Mouse (Mus musculus) hindbrain, postnatal 0 days (tissue): ENCODE results near the gene Tada1. TPM values are rescaled to one million over a fixed set of nuclear protein-coding genes. Genes with fewer than 3 reads are reported as not detected.

ENCODE experiments used
- ATAC-seq: fragments of 200-750 bp; cut with Nextera tagmentation; 2 replicates; pipeline ENCODE4 v1.8.0; 2017; ENCODE audit warnings: mild to moderate bottlenecking, moderate TSS enrichment, moderate library complexity
- DNase-seq: peaks from one replicate; pipeline ENCODE4 v3.0.0-alpha.2; 2015; ENCODE audit warnings: low spot score
- H3K27ac ChIP-seq: fragments of 300-500 bp; sonication (generic); 2 replicates; pipeline ENCODE4 v1.5.1; 2014; ENCODE audit warnings: mild to moderate bottlenecking
- H3K27me3 ChIP-seq: fragments of 300-500 bp; sonication (generic); 2 replicates; pipeline ENCODE4 v1.6.1; 2014; ENCODE audit warnings: low read length, mixed read lengths; ENCODE audit not compliant: insufficient read depth
- H3K36me3 ChIP-seq: fragments of 300-500 bp; sonication (generic); 2 replicates; pipeline ENCODE4 v1.6.1; 2014; ENCODE audit warnings: low read length, mixed read lengths; ENCODE audit not compliant: insufficient read depth
- H3K4me1 ChIP-seq: fragments of 300-500 bp; sonication (generic); 2 replicates; pipeline ENCODE4 v1.6.1; 2014; ENCODE audit warnings: antibody characterized with exemption, low read length, mixed read lengths; ENCODE audit not compliant: insufficient read depth
- H3K4me2 ChIP-seq: fragments of 300-500 bp; sonication (generic); 2 replicates; pipeline ENCODE4 v1.6.1; 2014; ENCODE audit warnings: low read depth, mild to moderate bottlenecking, low read length, moderate library complexity, mixed read lengths
- H3K4me3 ChIP-seq: fragments of 300-500 bp; sonication (generic); 2 replicates; pipeline ENCODE4 v1.5.1; 2014; ENCODE audit warnings: low read length
- H3K9ac ChIP-seq: fragments of 300-500 bp; sonication (generic); replicated peaks from 2 replicates; pipeline ENCODE4 v1.6.1; 2014; ENCODE audit warnings: mild to moderate bottlenecking, low read length, moderate library complexity, mixed read lengths
- H3K9me3 ChIP-seq: fragments of 300-500 bp; sonication (generic); 2 replicates; pipeline ENCODE4 v1.6.1; 2016; ENCODE audit warnings: low read length, mixed read lengths
- CTCF ChIP-seq: IDR thresholded peaks from 2 replicates; pipeline ENCODE4 v1.5.1; 2016; ENCODE audit warnings: antibody characterized with exemption, control low read depth, low read depth
- WGBS: fragments of 180-500 bp; shearing (Covaris S2); extraction: QIAGEN DNeasy Blood & Tissue Kit; methylation state at CpG from one replicate; pipeline ENCODE4 v1.1.7; 2014; 5-methylcytosine and 5-hydroxymethylcytosine counted together
- polyA plus RNA-seq: library from polyadenylated mRNA; unstranded; fragments of >200 nt; fragmentation: Nextera tagmentation; extraction: Ambion mirVana; gene quantifications from 2 replicates; pipeline ENCODE4 v1.2.1, GENCODE M21; 2015
- total RNA-seq: library from RNA; depleted of rRNA; stranded (reverse); fragments of >200 nt; gene quantifications from 2 replicates; pipeline ENCODE4 v1.2.3, GENCODE M21; 2014

Gene Tada1
- total and polyA plus RNA-seq, 2 experiments from 2014 or later, result 51.5 to 52.7 TPM

DNA sequence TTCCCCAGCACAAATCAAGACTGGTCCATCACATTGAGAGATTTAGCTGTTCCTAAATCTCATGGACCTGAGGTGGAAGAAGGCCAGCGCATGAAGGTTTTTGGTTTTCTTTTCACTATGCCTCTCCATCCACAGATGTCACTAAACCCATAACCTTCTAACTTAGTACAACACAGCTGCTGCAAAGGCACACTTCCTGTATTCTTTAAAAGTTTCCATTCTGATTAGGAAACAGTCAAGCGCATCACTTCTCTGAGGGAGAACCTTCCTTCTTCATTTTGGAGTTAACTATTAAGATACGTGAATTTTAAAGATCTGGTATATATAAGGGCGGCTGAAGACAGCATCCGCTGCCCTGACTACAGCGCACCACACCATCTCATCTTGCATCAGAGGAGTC lies 33.3 kb upstream of the Tada1 start:
- Histone ChIP-seq H3K4me3 (no peak overlapping the region), H3K9me3 (no peaks in the 10 kb centered on the region), H3K4me2 (no peak overlapping the region), H3K36me3 (no peaks in the 10 kb centered on the region), H3K27me3 (no peaks in the 10 kb centered on the region), H3K9ac (no peak overlapping the region), H3K27ac (no peak overlapping the region), H3K4me1 (no peaks in the 10 kb centered on the region)
- ATAC-seq (no peak), DNase-seq (no peak)
- 94% methylated on average over 6 of the region's 6 CpGs for WGBS
- TF ChIP-seq CTCF, result no peak

DNA sequence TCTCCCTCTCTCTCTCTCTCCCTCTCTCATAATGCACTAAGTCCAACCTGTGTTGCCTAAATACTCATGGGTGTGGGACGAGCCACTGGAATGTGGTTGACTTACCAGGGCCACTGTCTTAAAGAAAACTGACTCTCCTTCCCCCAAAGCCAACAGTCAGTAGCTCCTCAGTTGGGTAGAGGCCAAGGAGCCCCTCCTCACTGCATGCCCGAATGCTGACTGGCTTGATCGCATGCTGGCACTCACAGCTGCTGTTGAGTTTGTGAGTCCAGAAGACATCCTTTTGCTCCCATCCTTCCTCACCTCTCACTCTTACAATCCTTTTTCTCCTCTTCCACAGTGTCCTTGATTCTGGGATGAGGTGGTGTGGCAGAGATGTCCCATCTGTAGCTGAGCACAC lies 32.0 kb upstream of the Tada1 start:
- H3K4me1 ChIP-seq, result no peaks in the 10 kb centered on the region
- H3K9ac ChIP-seq, result no peak overlapping the region
- no peak overlapping the region for H3K4me2 ChIP-seq
- WGBS, result 56% methylated on average over 3 of the region's 3 CpGs
- H3K4me3 ChIP-seq, result no peak overlapping the region
- DNase-seq, result peak; percentile 35
- 0 out of 2 replicates have a peak, but pooled peaks have one; percentile 10 for ATAC-seq
- no peaks in the 10 kb centered on the region for H3K9me3 ChIP-seq
- H3K36me3 ChIP-seq, result no peaks in the 10 kb centered on the region
- H3K27me3 ChIP-seq, result no peaks in the 10 kb centered on the region
- no peak overlapping the region for H3K27ac ChIP-seq
- no peak for TF ChIP-seq CTCF

DNA sequence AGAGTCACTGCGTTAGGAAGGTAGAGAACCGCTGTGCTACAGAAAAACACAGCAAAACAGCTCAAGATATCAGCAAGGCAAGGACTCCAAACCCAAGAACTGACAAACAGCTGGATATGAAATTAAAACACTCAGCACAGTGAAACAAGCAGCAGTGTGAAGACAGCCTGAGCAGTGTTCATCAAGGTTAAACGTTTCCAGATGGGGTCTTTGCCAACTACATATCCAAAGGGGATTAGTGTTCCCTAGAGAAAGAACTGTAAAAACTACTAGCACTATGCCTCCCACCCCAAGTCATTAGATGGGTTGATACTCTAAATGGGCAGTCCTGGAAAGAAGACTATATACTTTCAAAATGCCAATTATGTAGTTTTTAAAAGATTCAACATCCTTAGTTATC lies 29.6 kb upstream of the Tada1 start:
- H3K9ac ChIP-seq, result no peak overlapping the region
- H3K36me3 ChIP-seq, result no peaks in the 10 kb centered on the region
- H3K4me1 ChIP-seq, result no peaks in the 10 kb centered on the region
- WGBS, result 80% methylated on average over 3 of the region's 3 CpGs
- H3K27ac ChIP-seq, result no peak overlapping the region
- no peaks in the 10 kb centered on the region for H3K9me3 ChIP-seq
- ATAC-seq (no peak), DNase-seq (no peak)
- no peak for TF ChIP-seq CTCF
- no peak overlapping the region for H3K4me2 ChIP-seq
- no peak overlapping the region for H3K4me3 ChIP-seq
- H3K27me3 ChIP-seq, result no peaks in the 10 kb centered on the region

DNA sequence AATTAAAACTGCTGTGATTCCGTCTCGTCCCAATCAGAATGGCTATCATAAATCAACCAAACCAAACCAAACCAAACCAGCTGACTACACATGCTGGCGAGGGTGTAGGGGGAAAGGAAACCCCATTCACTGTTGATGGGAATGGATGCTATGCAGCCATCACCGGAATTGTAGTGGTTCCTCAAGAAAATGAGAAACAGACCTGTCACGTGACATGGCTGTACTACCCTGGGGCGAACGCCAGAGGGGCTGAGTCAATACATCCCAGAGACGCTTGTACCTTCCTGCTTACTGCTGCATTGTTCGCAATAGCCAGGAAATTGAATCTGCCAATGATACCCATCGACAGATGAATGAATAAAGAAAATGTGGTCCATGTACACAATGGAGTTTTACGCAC lies 29.1 kb upstream of the Tada1 start:
- no peak overlapping the region for H3K27ac ChIP-seq

DNA sequence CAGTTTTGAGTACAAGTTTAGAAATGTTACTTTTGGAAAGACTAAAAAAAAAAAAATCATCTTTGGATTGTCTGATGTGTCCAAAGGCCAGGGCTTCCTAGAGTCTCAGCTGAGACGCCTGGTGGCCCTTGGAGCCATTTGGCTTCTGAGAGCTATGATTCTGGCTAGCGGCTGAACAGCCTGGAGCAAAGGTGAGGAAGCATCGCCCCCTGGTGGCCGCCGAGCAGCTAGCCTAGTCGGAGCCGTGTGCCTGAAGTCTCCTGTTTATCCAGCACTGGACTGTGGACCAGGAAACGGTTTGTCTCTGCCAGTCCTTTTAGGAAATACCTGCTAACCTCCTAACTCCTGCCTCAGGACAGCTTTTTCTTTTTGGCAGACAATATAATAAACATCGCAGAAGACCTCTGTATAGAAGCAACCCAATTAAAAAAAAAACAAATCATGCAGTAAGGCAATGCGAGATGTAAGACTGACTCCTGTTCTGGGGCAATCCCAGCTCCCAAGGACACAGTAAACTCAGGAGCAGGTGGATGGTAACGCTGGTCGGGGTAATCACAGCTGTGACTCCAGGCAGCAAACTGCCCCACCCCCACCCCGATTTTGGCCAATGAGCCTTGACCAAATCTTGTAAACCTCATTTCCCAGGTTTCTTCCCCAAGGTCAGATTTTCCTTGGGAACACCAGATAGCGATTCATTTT lies 18.6 kb upstream of the Tada1 start:
- Histone ChIP-seq H3K4me2 (no peak overlapping the region), H3K9ac (no peak overlapping the region), H3K36me3 (no peaks in the 10 kb centered on the region), H3K4me1 (no peaks in the 10 kb centered on the region), H3K27me3 (no peaks in the 10 kb centered on the region), H3K9me3 (no peaks in the 10 kb centered on the region), H3K27ac (no peak overlapping the region), H3K4me3 (no peak overlapping the region)
- DNase-seq (peak; percentile 83), ATAC-seq (peak; percentile 89)
- 21% methylated on average over 14 of the region's 14 CpGs for WGBS
- peak; percentile 96 for TF ChIP-seq CTCF

More for the DNA sequence above, 29.1 kb upstream of the Tada1 start:
- Histone ChIP-seq H3K9me3 (no peaks in the 10 kb centered on the region), H3K27me3 (no peaks in the 10 kb centered on the region), H3K4me2 (no peak overlapping the region), H3K4me3 (no peak overlapping the region), H3K36me3 (no peaks in the 10 kb centered on the region), H3K9ac (no peak overlapping the region), H3K4me1 (no peaks in the 10 kb centered on the region)
- WGBS, result 82% methylated on average over 11 of the region's 11 CpGs
- DNase-seq (no peak), ATAC-seq (no peak)
- TF ChIP-seq CTCF, result no peak

DNA sequence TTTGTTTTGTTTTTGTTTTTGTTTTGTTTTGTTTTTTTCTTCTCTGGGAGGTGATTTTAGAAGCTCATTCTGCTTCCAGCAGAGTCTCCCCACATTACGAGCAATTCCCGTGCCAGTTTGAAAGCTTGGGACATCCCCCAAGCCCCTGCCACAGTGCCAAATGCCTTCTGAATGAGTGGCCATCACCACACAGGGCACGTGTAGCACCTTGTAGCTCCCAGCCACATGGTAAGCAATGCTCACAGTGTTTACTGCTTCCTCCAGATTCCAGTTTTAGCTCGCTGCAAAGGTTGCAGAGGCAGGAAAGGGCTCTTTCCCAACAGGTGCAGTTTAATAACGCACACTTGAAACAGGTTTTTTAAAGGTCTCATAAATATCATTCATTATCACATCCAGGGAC lies 18.0 kb upstream of the Tada1 start:
- TF ChIP-seq CTCF, result no peak
- no peak overlapping the region for H3K4me2 ChIP-seq
- H3K9ac ChIP-seq, result 0 out of 2 replicates have a peak overlapping the region, but pooled peaks have one; percentile 21
- no peak overlapping the region for H3K4me3 ChIP-seq
- DNase-seq (no peak), ATAC-seq (no peak)
- no peaks in the 10 kb centered on the region for H3K9me3 ChIP-seq
- no peaks in the 10 kb centered on the region for H3K27me3 ChIP-seq
- no peak overlapping the region for H3K27ac ChIP-seq
- 69% methylated on average over 5 of the region's 5 CpGs for WGBS
- no peaks in the 10 kb centered on the region for H3K4me1 ChIP-seq
- no peaks in the 10 kb centered on the region for H3K36me3 ChIP-seq

DNA sequence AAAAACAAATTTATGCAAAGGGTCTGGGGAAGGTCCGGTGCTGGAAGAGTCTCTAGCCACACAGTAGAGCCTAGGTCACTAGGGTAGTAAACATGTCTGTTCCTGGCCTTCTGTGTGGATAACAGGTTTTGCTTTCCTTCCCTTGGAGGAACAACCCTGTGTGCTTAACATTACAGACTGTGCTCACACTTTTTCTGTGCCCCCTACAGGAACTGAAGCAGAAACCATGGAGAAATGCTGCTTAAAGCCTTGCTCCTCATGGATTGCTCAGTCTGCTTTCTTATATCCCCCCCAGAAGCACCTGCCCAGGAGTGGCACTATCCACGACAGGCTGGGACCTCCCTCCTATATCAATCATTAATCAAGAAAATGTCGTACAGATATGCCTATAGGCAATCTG lies 17.1 kb upstream of the Tada1 start:
- H3K36me3 ChIP-seq, result no peaks in the 10 kb centered on the region
- no peaks in the 10 kb centered on the region for H3K27me3 ChIP-seq
- H3K27ac ChIP-seq, result no peak overlapping the region
- TF ChIP-seq CTCF, result peak; percentile 42
- H3K4me1 ChIP-seq, result no peaks in the 10 kb centered on the region
- no peak overlapping the region for H3K4me3 ChIP-seq
- no peaks in the 10 kb centered on the region for H3K9me3 ChIP-seq
- no peak for ATAC-seq
- WGBS, result 72% methylated on average over 3 of the region's 3 CpGs
- DNase-seq, result no peak
- no peak overlapping the region for H3K9ac ChIP-seq
- H3K4me2 ChIP-seq, result no peak overlapping the region
